Mouse (Mus musculus): ENCODE results near the gene Nradd.

DNA sequence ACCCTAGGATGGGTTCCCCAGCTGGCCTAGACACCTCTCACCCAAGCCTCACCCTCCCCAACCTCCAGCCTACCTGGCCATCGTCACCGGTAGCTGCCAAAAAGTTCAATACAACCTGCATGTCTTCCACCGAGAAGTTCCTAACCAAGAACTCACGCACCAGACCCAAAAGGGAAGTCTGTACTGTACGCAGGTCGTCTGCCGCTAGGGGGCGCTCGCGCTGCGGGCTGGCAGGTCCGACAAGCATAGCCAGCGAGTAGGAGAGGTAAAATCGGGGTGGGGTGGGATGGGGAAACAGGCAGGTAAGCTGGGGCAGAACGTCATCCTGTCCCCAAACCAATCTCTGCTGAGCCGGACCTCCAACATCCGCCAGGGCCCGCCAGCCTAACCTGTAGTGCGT is 11.0 kb upstream of the Nradd start:
- TF ChIP-seq POLR2A (IDR thresholded peaks at IDR 0.05; ENCODE audit: control insufficient read depth, low read depth, low read length): no peak
- peak; percentile 94 for TF ChIP-seq CTCF (IDR thresholded peaks at IDR 0.05; ENCODE audit: control insufficient read depth, insufficient read depth, insufficient replicate concordance, low read depth, low read length)
